Mouse (Mus musculus): ENCODE measurements at regions not wholly inside any gene's neighbourhood (a gene's known extent, or its start where the extent isn't known, plus 50 kb on each side); places are given as distances from the start of the nearest gene placed in this dataset.

- TF ChIP-seq CTCF (IDR thresholded peaks at IDR 0.05; ENCODE audit: control insufficient read depth, insufficient read depth, low read length) = no peak
- no peak for TF ChIP-seq POLR2A (IDR thresholded peaks at IDR 0.05; ENCODE audit: borderline replicate concordance, control insufficient read depth, low read depth, low read length)
Measured at GRCm38 (mm10) chr5:103304975-103305374, 93.8 kb upstream of the Mapk10 start.
